Mouse (Mus musculus): ENCODE results near the gene Loxl4.

Gene Loxl4

GRCm38 (mm10) chr19:42609716-42610115 is 2.9 kb downstream of the Loxl4 start:
- no peak for DNase-seq (ENCODE audit: low read depth, low spot score)

- no peak for DNase-seq (ENCODE audit: low read depth, low spot score)
Observed at GRCm38 (mm10) chr19:42608082-42608481, 4.5 kb downstream of the Loxl4 start.

GRCm38 (mm10) chr19:42602576-42602975 is 10.0 kb downstream of the Loxl4 start:
- DNase-seq (ENCODE audit: low read depth, low spot score): no peak

GRCm38 (mm10) chr19:42602041-42602440 is 10.6 kb downstream of the Loxl4 start:
- DNase-seq (ENCODE audit: low read depth, low spot score): no peak

GRCm38 (mm10) chr19:42601445-42601844 is 11.2 kb downstream of the Loxl4 start:
- no peak for DNase-seq (ENCODE audit: low read depth, low spot score)

- DNase-seq (ENCODE audit: low read depth, low spot score): no peak
Observed at GRCm38 (mm10) chr19:42600591-42600990, 12.0 kb downstream of the Loxl4 start.

- no peak for DNase-seq (ENCODE audit: low read depth, low spot score)
Observed at GRCm38 (mm10) chr19:42599891-42600290, 12.7 kb downstream of the Loxl4 start.

- no peak for DNase-seq (ENCODE audit: low read depth, low spot score)
Observed at GRCm38 (mm10) chr19:42597896-42598295, 14.7 kb downstream of the Loxl4 start.

- no peak for DNase-seq (ENCODE audit: low read depth, low spot score)
Observed at GRCm38 (mm10) chr19:42597286-42597685, 15.3 kb downstream of the Loxl4 start.

GRCm38 (mm10) chr19:42595066-42595465 is 17.5 kb downstream of the Loxl4 start:
- no peak for DNase-seq (ENCODE audit: low read depth, low spot score)

- no peak for DNase-seq (ENCODE audit: low read depth, low spot score)
Observed at GRCm38 (mm10) chr19:42593456-42593855, 19.2 kb downstream of the Loxl4 start.

GRCm38 (mm10) chr19:42591534-42591933 is 21.1 kb downstream of the Loxl4 start:
- no peak for DNase-seq (ENCODE audit: low read depth, low spot score)

- no peak for DNase-seq (ENCODE audit: low read depth, low spot score)
Observed at GRCm38 (mm10) chr19:42589246-42589645, 23.4 kb downstream of the Loxl4 start.

- DNase-seq (ENCODE audit: low read depth, low spot score): no peak
Observed at GRCm38 (mm10) chr19:42587704-42588103, 24.9 kb downstream of the Loxl4 start.

- DNase-seq (ENCODE audit: low read depth, low spot score): no peak
Observed at GRCm38 (mm10) chr19:42584188-42584587, 28.4 kb downstream of the Loxl4 start.

- no peak for DNase-seq (ENCODE audit: low read depth, low spot score)
Observed at GRCm38 (mm10) chr19:42583677-42584076, 28.9 kb downstream of the Loxl4 start.

- DNase-seq (ENCODE audit: low read depth, low spot score): no peak
Observed at GRCm38 (mm10) chr19:42582811-42583370, 29.7 kb downstream of the Loxl4 start.

GRCm38 (mm10) chr19:42580701-42581100 is 31.9 kb downstream of the Loxl4 start:
- DNase-seq (ENCODE audit: low read depth, low spot score): no peak

- DNase-seq (ENCODE audit: low read depth, low spot score): no peak
Observed at GRCm38 (mm10) chr19:42578631-42579030, 34.0 kb downstream of the Loxl4 start.

GRCm38 (mm10) chr19:42576856-42577255 is 35.8 kb downstream of the Loxl4 start:
- no peak for DNase-seq (ENCODE audit: low read depth, low spot score)

- no peak for DNase-seq (ENCODE audit: low read depth, low spot score)
Observed at GRCm38 (mm10) chr19:42575317-42575716, 37.3 kb downstream of the Loxl4 start.

- no peak for DNase-seq (ENCODE audit: low read depth, low spot score)
Observed at GRCm38 (mm10) chr19:42571291-42571690, 41.3 kb downstream of the Loxl4 start.

GRCm38 (mm10) chr19:42569076-42569475 is 43.5 kb downstream of the Loxl4 start:
- no peak for DNase-seq (ENCODE audit: low read depth, low spot score)

GRCm38 (mm10) chr19:42567020-42567419 is 45.6 kb downstream of the Loxl4 start:
- DNase-seq (ENCODE audit: low read depth, low spot score): no peak

Measured in forelimb bud, embryonic 11.5 days (tissue).